Mouse (Mus musculus) cerebellum, adult 2 months (tissue): ENCODE measurements around the gene Ccl28. TPM values are rescaled to one million over a fixed set of nuclear protein-coding genes. Genes with fewer than 3 reads are reported as not detected.
"Not testable (repeated sequence)": the region's sequence is repeated elsewhere in the genome, so short reads cannot be mapped to it uniquely, and the experiment has no call there.

Experiments
- DNase-seq, 2 experiments: peaks; one replicate each; pipeline ENCODE4 v3.0.0; 2021
- H3K27ac ChIP-seq: fragments of 200-500 bp; 2 replicates; pipeline ENCODE4 v1.5.1; 2012; ENCODE audit warnings: low read length, control low read depth, inconsistent platforms; ENCODE audit not compliant: insufficient read depth
- H3K27me3 ChIP-seq: fragments of 200-500 bp; 2 replicates; pipeline ENCODE4 v1.6.1; 2012; ENCODE audit warnings: inconsistent platforms, mild to moderate bottlenecking, low read length, moderate library complexity; ENCODE audit not compliant: control insufficient read depth, insufficient read depth
- H3K4me1 ChIP-seq: fragments of 200-500 bp; 2 replicates; pipeline ENCODE4 v1.6.1; 2011; ENCODE audit warnings: low read length; ENCODE audit not compliant: control insufficient read depth, insufficient read depth
- H3K4me3 ChIP-seq: fragments of 200-500 bp; replicated peaks from 2 replicates; pipeline ENCODE3; 2011; ENCODE audit warnings: mild to moderate bottlenecking, low read depth, low read length, control low read depth; ENCODE audit not compliant: insufficient read depth
- CTCF ChIP-seq: fragments of 200-500 bp; IDR thresholded peaks from 2 replicates; pipeline ENCODE4 v1.5.1; 2011; ENCODE audit warnings: low read depth, mild to moderate bottlenecking, control low read depth, low read length, moderate library complexity, borderline replicate concordance; ENCODE audit not compliant: insufficient read depth
- POLR2A ChIP-seq: fragments of 200-500 bp; IDR thresholded peaks from 2 replicates; pipeline ENCODE4 v1.6.1; 2011; ENCODE audit warnings: low read length, control low read depth, borderline replicate concordance; ENCODE audit not compliant: insufficient read depth
- WGBS: fragments of 180-500 bp; shearing (Covaris S2); methylation state at CpG from one replicate; pipeline ENCODE4 v1.1.7; 2018; 5-methylcytosine and 5-hydroxymethylcytosine counted together
- polyA plus RNA-seq: library from polyadenylated mRNA; depleted of rRNA; stranded (reverse); fragments of >200 nt; gene quantifications from 2 replicates; pipeline ENCODE4 v1.2.3, GENCODE M21; 2012

Gene Ccl28
- polyA plus RNA-seq, 1 experiment: 0.47 TPM

DNA sequence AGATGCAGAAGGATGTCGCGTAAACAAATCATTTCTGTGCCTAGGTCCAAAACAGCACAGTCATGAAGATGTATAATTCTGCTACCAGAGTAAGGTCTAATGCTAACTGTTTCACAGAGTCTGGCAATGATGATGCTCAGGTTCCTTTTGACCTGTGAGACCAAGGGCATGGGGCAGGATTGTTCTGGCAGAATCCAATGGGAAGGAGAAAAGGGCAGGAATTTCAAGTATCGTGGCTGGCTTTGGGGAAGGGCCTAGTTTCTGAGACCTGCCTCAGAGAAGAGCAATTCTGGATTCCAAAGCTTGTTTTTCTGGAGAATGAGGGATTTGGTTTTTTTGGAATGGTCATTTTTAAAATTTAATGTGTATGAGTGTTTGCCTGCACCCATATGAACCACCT, 4.8 kb upstream of the Ccl28 start:
- no peak overlapping the region for H3K27ac ChIP-seq
- TF ChIP-seq CTCF: no peak
- TF ChIP-seq POLR2A: no peak
- no peaks in the 10 kb centered on the region for H3K4me1 ChIP-seq
- no peak overlapping the region for H3K4me3 ChIP-seq
- H3K27me3 ChIP-seq: no peaks in the 10 kb centered on the region
- DNase-seq: no peak
- 97% methylated on average over 3 of the region's 3 CpGs for WGBS

- DNase-seq: no peak
- Histone ChIP-seq H3K27me3 (no peaks in the 10 kb centered on the region), H3K4me1 (no peaks in the 10 kb centered on the region), H3K4me3 (no peak overlapping the region), H3K27ac (no peak overlapping the region)
- TF ChIP-seq CTCF: no peak
- no peak for TF ChIP-seq POLR2A
- 33% methylated on average over 3 of the region's 3 CpGs for WGBS
Observed at GRCm38 (mm10) chr13:119619735-119620134, 3.9 kb upstream of the Ccl28 start.

- peak; percentile 66; the same call in 1 of the 2 replicates for TF ChIP-seq CTCF
- not testable (repeated sequence) for H3K27me3 ChIP-seq, H3K4me1 ChIP-seq, DNase-seq, H3K4me3 ChIP-seq, H3K27ac ChIP-seq
- 80% methylated on average over 5 of the region's 5 CpGs for WGBS
Observed at GRCm38 (mm10) chr13:119625952-119626351, 2.3 kb downstream of the Ccl28 start.

GRCm38 (mm10) chr13:119631482-119632155, 8.0 kb downstream of the Ccl28 start:
- Histone ChIP-seq H3K4me1 (no peaks in the 10 kb centered on the region), H3K27ac (no peak overlapping the region), H3K4me3 (peak overlapping the region; percentile 74), H3K27me3 (no peaks in the 10 kb centered on the region)
- peak; percentile 54; the same call in 1 of the 2 replicates for TF ChIP-seq POLR2A
- no peak for TF ChIP-seq CTCF
- peak; percentile 89 for DNase-seq
- WGBS: 6% methylated on average over 31 of the region's 33 CpGs

DNA sequence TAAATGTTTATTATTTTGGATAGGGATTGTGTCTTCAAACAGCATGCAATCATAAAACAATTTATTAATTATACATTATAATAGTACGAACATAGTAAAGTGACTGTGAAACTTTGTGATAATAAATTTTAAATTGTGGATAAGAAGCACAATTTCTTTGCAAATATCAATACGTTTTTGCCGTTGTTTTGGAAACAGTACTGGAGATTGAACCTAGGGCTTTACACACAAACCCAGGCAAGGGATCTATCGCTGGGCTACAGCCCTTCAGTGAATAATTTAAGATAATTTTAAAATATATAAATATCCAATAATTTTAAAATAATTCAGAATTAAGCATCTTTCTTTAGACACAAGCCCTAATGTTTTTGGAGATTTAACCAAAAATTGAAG, 8.5 kb downstream of the Ccl28 start:
- WGBS: 79% methylated on average over 4 of the region's 4 CpGs
- Histone ChIP-seq H3K27ac (no peak overlapping the region), H3K4me3 (peak overlapping the region; percentile 74), H3K27me3 (no peaks in the 10 kb centered on the region), H3K4me1 (no peaks in the 10 kb centered on the region)
- TF ChIP-seq CTCF: no peak
- TF ChIP-seq POLR2A: no peak
- no peak for DNase-seq

- 53% methylated on average over 2 of the region's 2 CpGs for WGBS
Observed at GRCm38 (mm10) chr13:119635496-119635895, 11.9 kb downstream of the Ccl28 start.

GRCm38 (mm10) chr13:119637837-119638236, 14.2 kb downstream of the Ccl28 start:
- Histone ChIP-seq H3K4me1 (no peaks in the 10 kb centered on the region), H3K4me3 (no peak overlapping the region), H3K27ac (no peak overlapping the region), H3K27me3 (no peaks in the 10 kb centered on the region)
- 78% methylated on average over 4 of the region's 4 CpGs for WGBS
- no peak for DNase-seq
- TF ChIP-seq POLR2A (no peak), CTCF (no peak)

More at GRCm38 (mm10) chr13:119635496-119635895, 11.9 kb downstream of the Ccl28 start:
- TF ChIP-seq CTCF: no peak
- no peak for TF ChIP-seq POLR2A
- Histone ChIP-seq H3K4me1 (no peaks in the 10 kb centered on the region), H3K27ac (no peak overlapping the region), H3K4me3 (no peak overlapping the region), H3K27me3 (no peaks in the 10 kb centered on the region)
- DNase-seq: no peak

DNA sequence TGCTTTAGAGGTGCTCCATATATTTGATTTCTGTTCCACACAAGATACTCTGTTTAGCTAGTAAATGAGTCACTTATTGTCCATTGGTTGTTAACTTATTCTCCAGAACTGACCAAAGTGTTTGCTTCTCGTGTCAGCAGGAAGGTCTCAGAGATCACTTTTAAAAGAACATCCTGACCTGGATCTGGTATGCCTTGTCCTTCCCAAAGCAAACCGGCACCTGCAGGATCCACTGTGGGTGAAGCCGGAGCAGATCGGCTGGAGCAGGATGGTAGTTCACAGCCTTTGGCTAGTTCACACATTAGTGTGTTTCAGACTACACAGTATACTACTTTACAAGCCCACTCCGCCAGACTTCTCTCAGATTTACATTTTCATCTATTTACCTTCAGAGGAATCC, 14.8 kb downstream of the Ccl28 start:
- H3K27me3 ChIP-seq: no peaks in the 10 kb centered on the region
- no peak overlapping the region for H3K27ac ChIP-seq
- DNase-seq: no peak
- TF ChIP-seq CTCF (no peak), POLR2A (no peak)
- no peaks in the 10 kb centered on the region for H3K4me1 ChIP-seq
- whole genome bisulfite sequencing: 82% methylated on average over 5 of the region's 5 CpGs
- H3K4me3 ChIP-seq: no peak overlapping the region
